23 mouse cellular contexts compared by ENCODE assay signal in genomic region chr9:81275751-81276150, GRCm38 (mm10).
DNase-seq lines count a peak whose midpoint lies in the region; ATAC-seq lines count a peak whose summit lies in the region.
"Had no signal": no experiment of that assay in that cellular context is flagged by ENCODE, and none has a peak within 500 bp of the region (broad histone marks: within the 10 kb centered on the region; RNA-seq: fewer than 3 reads in every experiment).

No protein-coding gene starts in this region.

- H3K27ac ChIP-seq in midbrain, embryonic 13.5 days = no peak overlapping the region
- H3K27ac ChIP-seq: embryonic facial prominence, embryonic 10.5 days; embryonic facial prominence, embryonic 12.5 days; forebrain, embryonic 13.5 days; forebrain, embryonic 15.5 days had no signal

- no peaks in the 10 kb centered on the region for H3K4me1 ChIP-seq in midbrain, embryonic 13.5 days (replicated peaks)
- H3K4me1 ChIP-seq: embryonic facial prominence, embryonic 10.5 days; embryonic facial prominence, embryonic 12.5 days; forebrain, embryonic 13.5 days; forebrain, embryonic 15.5 days had no signal

- H3K36me3 ChIP-seq in midbrain, embryonic 13.5 days = no peaks in the 10 kb centered on the region
- H3K36me3 ChIP-seq: embryonic facial prominence, embryonic 10.5 days; embryonic facial prominence, embryonic 12.5 days; forebrain, embryonic 15.5 days; G1E had no signal

- peak; percentile 27 for DNase-seq in Muller cell, postnatal 12 days (ENCODE audit: inconsistent ontology term)
- DNase-seq in retina, embryonic 14.5 days (ENCODE audit: low spot score) = peak; percentile 63
- DNase-seq in retina, postnatal 7 days (ENCODE audit: low read depth, low spot score) = peak; percentile 3
- DNase-seq in adrenal gland, postnatal 14 days = no peak
- DNase-seq: adrenal gland, adult 2 months; adrenal gland, postnatal 10 days; adrenal gland, postnatal 36 days; B cell, adult 2 months; cerebellum, adult 11 months; cerebellum, adult 18-20 months; cerebellum, adult 8-10 months; cerebellum, adult 9-11 months; cerebellum, postnatal 14 days; cerebellum, postnatal 36 days; forebrain, postnatal 0 days had no signal

- no peak overlapping the region for H3K4me3 ChIP-seq in midbrain, embryonic 13.5 days (replicated peaks)
- H3K4me3 ChIP-seq: embryonic facial prominence, embryonic 10.5 days; embryonic facial prominence, embryonic 12.5 days; forebrain, embryonic 13.5 days; forebrain, embryonic 15.5 days had no signal

- ATAC-seq in midbrain, embryonic 13.5 days = no peak
- ATAC-seq: CD4-positive, CD25-positive, alpha-beta regulatory T cell, adult 4 months; forebrain, embryonic 13.5 days; forebrain, embryonic 15.5 days; forebrain, postnatal 0 days had no signal

- 89% methylated on average over 2 of the region's 2 CpGs for WGBS in midbrain, embryonic 13.5 days

- H3K9ac ChIP-seq in midbrain, embryonic 13.5 days (replicated peaks) = no peak overlapping the region
- H3K9ac ChIP-seq: embryonic facial prominence, embryonic 12.5 days; forebrain, embryonic 13.5 days; forebrain, embryonic 15.5 days; forebrain, postnatal 0 days had no signal

- H3K27me3 ChIP-seq in midbrain, embryonic 13.5 days = no peaks in the 10 kb centered on the region
- H3K27me3 ChIP-seq: CH12.LX; embryonic facial prominence, embryonic 12.5 days; forebrain, embryonic 13.5 days; forebrain, embryonic 15.5 days had no signal

- no peaks in the 10 kb centered on the region for H3K9me3 ChIP-seq in midbrain, embryonic 13.5 days
- H3K9me3 ChIP-seq: embryonic facial prominence, embryonic 10.5 days; embryonic facial prominence, embryonic 12.5 days; forebrain, embryonic 13.5 days; forebrain, embryonic 15.5 days; G1E had no signal

- no peak overlapping the region for H3K4me2 ChIP-seq in midbrain, embryonic 13.5 days (replicated peaks)
- H3K4me2 ChIP-seq: embryonic facial prominence, embryonic 12.5 days; forebrain, embryonic 13.5 days; forebrain, embryonic 15.5 days had no signal
